Mouse (Mus musculus): ENCODE data around the gene Tcaf1. TPM values are rescaled to one million over a fixed set of nuclear protein-coding genes. Genes with fewer than 3 reads are reported as not detected.

Tcaf1 gene
- polyA plus RNA-seq, 1 experiment, result 13.2 TPM

DNA sequence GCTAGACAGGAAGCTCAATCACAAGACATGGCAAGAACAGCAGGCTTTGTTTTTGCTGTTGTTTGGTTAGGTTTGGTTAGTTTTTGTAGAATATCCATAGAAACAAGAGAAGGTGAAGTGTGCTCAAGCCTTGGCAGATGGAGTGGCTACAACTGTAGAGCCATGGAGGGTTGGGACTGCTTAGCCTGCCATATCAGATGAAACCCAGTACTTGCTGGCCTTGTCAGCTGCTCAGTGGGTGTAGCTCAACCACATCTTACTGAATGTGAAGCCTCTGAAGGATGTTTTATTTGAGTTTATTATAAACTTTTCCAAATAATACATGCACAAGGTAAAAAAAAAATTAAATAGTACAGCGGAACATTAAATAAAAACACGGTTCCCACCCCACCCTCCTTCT is 42.2 kb downstream of the Tcaf1 start:
- TF ChIP-seq CTCF (conservative IDR thresholded peaks at IDR 0.05; ENCODE audit: insufficient read depth, insufficient read length, low read depth, low read length) (no peak), POLR2A (IDR thresholded peaks at IDR 0.05; ENCODE audit: low read depth, low read length) (no peak)
- H3K27me3 ChIP-seq (replicated peaks; ENCODE audit: control insufficient read depth, insufficient read depth, low read length), result no peaks in the 10 kb centered on the region
- WGBS, result 97% methylated on average over 2 of the region's 2 CpGs
- H3K4me1 ChIP-seq (ENCODE audit: control insufficient read depth, insufficient read depth, low read length), result no peaks in the 10 kb centered on the region
- H3K4me3 ChIP-seq (ENCODE audit: insufficient read depth, low read depth, low read length), result no peak overlapping the region
- DNase-seq, result no peak
- H3K27ac ChIP-seq (ENCODE audit: insufficient read depth, low read depth, low read length), result no peak overlapping the region
- no peaks in the 10 kb centered on the region for H3K36me3 ChIP-seq (ENCODE audit: control insufficient read depth, insufficient read depth, low read length)

GRCm38 (mm10) chr6:42661739-42662138 is 48.1 kb downstream of the Tcaf1 start:
- no peaks in the 10 kb centered on the region for H3K4me1 ChIP-seq (ENCODE audit: control insufficient read depth, insufficient read depth, low read length)
- H3K36me3 ChIP-seq (ENCODE audit: control insufficient read depth, insufficient read depth, low read length), result no peaks in the 10 kb centered on the region
- no peak for DNase-seq
- 32% methylated on average over 2 of the region's 2 CpGs for WGBS
- TF ChIP-seq POLR2A (IDR thresholded peaks at IDR 0.05; ENCODE audit: low read depth, low read length), result no peak
- no peak for TF ChIP-seq CTCF (conservative IDR thresholded peaks at IDR 0.05; ENCODE audit: insufficient read depth, insufficient read length, low read depth, low read length)
- no peaks in the 10 kb centered on the region for H3K27me3 ChIP-seq (replicated peaks; ENCODE audit: control insufficient read depth, insufficient read depth, low read length)
- H3K4me3 ChIP-seq (ENCODE audit: insufficient read depth, low read depth, low read length), result no peak overlapping the region
- H3K27ac ChIP-seq (ENCODE audit: insufficient read depth, low read depth, low read length), result no peak overlapping the region

- Histone ChIP-seq H3K4me3 (ENCODE audit: insufficient read depth, low read depth, low read length) (peak within 1 kb of the TSS; percentile 58), H3K27me3 (replicated peaks; ENCODE audit: control insufficient read depth, insufficient read depth, low read length) (no peaks in the 10 kb centered on the region), H3K36me3 (ENCODE audit: control insufficient read depth, insufficient read depth, low read length) (no peaks in the 10 kb centered on the region), H3K27ac (ENCODE audit: insufficient read depth, low read depth, low read length) (no peak within 1 kb of the TSS), H3K4me1 (ENCODE audit: control insufficient read depth, insufficient read depth, low read length) (no peaks in the 10 kb centered on the region)
- DNase-seq, result peak; percentile 94
- WGBS, result under 1% methylated on average over 23 of the region's 23 CpGs
- TF ChIP-seq CTCF (conservative IDR thresholded peaks at IDR 0.05; ENCODE audit: insufficient read depth, insufficient read length, low read depth, low read length) (peak; percentile 80), POLR2A (IDR thresholded peaks at IDR 0.05; ENCODE audit: low read depth, low read length) (no peak)
These were observed 64.9 kb downstream of the Tcaf1 start, which contains the start of gene Tcaf2 for GRCm38 (mm10) chr6:42644912-42645549. TSS of gene Tcaf2 (minus strand) at chr6:42645254.

- no peaks in the 10 kb centered on the region for H3K36me3 ChIP-seq (ENCODE audit: control insufficient read depth, insufficient read depth, low read length)
- H3K4me1 ChIP-seq (ENCODE audit: control insufficient read depth, insufficient read depth, low read length), result no peaks in the 10 kb centered on the region
- DNase-seq, result no peak
- H3K27me3 ChIP-seq (replicated peaks; ENCODE audit: control insufficient read depth, insufficient read depth, low read length), result no peaks in the 10 kb centered on the region
- H3K27ac ChIP-seq (ENCODE audit: insufficient read depth, low read depth, low read length), result no peak overlapping the region
- WGBS, result 94% methylated on average over 5 of the region's 5 CpGs
- no peak overlapping the region for H3K4me3 ChIP-seq (ENCODE audit: insufficient read depth, low read depth, low read length)
- no peak for TF ChIP-seq CTCF (conservative IDR thresholded peaks at IDR 0.05; ENCODE audit: insufficient read depth, insufficient read length, low read depth, low read length)
These were observed 75.5 kb downstream of the Tcaf1 start for GRCm38 (mm10) chr6:42634393-42634792.

GRCm38 (mm10) chr6:42631395-42631794 is 78.5 kb downstream of the Tcaf1 start:
- TF ChIP-seq CTCF (conservative IDR thresholded peaks at IDR 0.05; ENCODE audit: insufficient read depth, insufficient read length, low read depth, low read length) (no peak), POLR2A (IDR thresholded peaks at IDR 0.05; ENCODE audit: low read depth, low read length) (no peak)
- H3K36me3 ChIP-seq (ENCODE audit: control insufficient read depth, insufficient read depth, low read length), result no peaks in the 10 kb centered on the region
- H3K4me3 ChIP-seq (ENCODE audit: insufficient read depth, low read depth, low read length), result no peak overlapping the region
- 71% methylated on average over 4 of the region's 4 CpGs for WGBS
- H3K27me3 ChIP-seq (replicated peaks; ENCODE audit: control insufficient read depth, insufficient read depth, low read length), result no peaks in the 10 kb centered on the region
- no peak for DNase-seq
- H3K4me1 ChIP-seq (ENCODE audit: control insufficient read depth, insufficient read depth, low read length), result no peaks in the 10 kb centered on the region
- H3K27ac ChIP-seq (ENCODE audit: insufficient read depth, low read depth, low read length), result no peak overlapping the region

Other genes with a start within 250 kb of the Tcaf1 start
- gene Olfr458, start 244.9 kb downstream of the Tcaf1 start, polyA plus RNA-seq (2012; rRNA removed), result not detected in 2 replicates
- not detected in 2 replicates for gene Olfr457, start 233.8 kb downstream of the Tcaf1 start, polyA plus RNA-seq (2012; rRNA removed)
- gene Olfr456, start 222.9 kb downstream of the Tcaf1 start, polyA plus RNA-seq (2012; rRNA removed), result not detected in 2 replicates
- gene Olfr455, start 162.5 kb downstream of the Tcaf1 start, polyA plus RNA-seq (2012; rRNA removed), result not detected in 2 replicates
- not detected in 2 replicates for gene Tcaf3, start 112.4 kb downstream of the Tcaf1 start, polyA plus RNA-seq (2012; rRNA removed)
- gene Tcaf2, start 64.8 kb downstream of the Tcaf1 start, polyA plus RNA-seq (2012; rRNA removed), result 1.2 and 1.4 TPM in 2 replicates
- gene Olfr453, start 29.3 kb upstream of the Tcaf1 start, polyA plus RNA-seq (2012; rRNA removed), result not detected in 2 replicates
- gene Olfr38, start 46.3 kb upstream of the Tcaf1 start, polyA plus RNA-seq (2012; rRNA removed), result not detected in 2 replicates
- gene Olfr452, start 75.0 kb upstream of the Tcaf1 start, polyA plus RNA-seq (2012; rRNA removed), result not detected in 2 replicates
- not detected in 2 replicates for gene Olfr450, start 101.9 kb upstream of the Tcaf1 start, polyA plus RNA-seq (2012; rRNA removed)
- not detected in 2 replicates for gene Olfr449, start 124.3 kb upstream of the Tcaf1 start, polyA plus RNA-seq (2012; rRNA removed)
- gene Olfr448, start 180.4 kb upstream of the Tcaf1 start, polyA plus RNA-seq (2012; rRNA removed), result not detected in 2 replicates
- gene Olfr447, start 198.8 kb upstream of the Tcaf1 start, polyA plus RNA-seq (2012; rRNA removed), result not detected in 2 replicates
- gene Olfr446, start 211.3 kb upstream of the Tcaf1 start, polyA plus RNA-seq (2012; rRNA removed), result not detected in 2 replicates
- gene Olfr444, start 239.0 kb upstream of the Tcaf1 start, polyA plus RNA-seq (2012; rRNA removed), result not detected in 2 replicates

Measured in kidney, adult 2 months (tissue).